Mouse (Mus musculus) heart, postnatal 0 days (tissue): Measurements from ENCODE around the gene Lingo1. TPM values are rescaled to one million over a fixed set of nuclear protein-coding genes. Genes with fewer than 3 reads are reported as not detected.

Experiments used
- ATAC-seq: fragments of 200-750 bp; cut with Nextera tagmentation; 2 replicates; pipeline ENCODE4 v1.8.0; 2017; ENCODE audit warnings: low read depth, moderate number of reproducible peaks, moderate library complexity; ENCODE audit not compliant: insufficient read depth
- DNase-seq: peaks from one replicate; pipeline ENCODE4 v3.0.0-alpha.2; 2016; ENCODE audit warnings: low spot score
- H3K27ac ChIP-seq: fragments of 300-500 bp; sonication (generic); 2 replicates; pipeline ENCODE4 v1.5.1; 2014; ENCODE audit warnings: low read depth, mild to moderate bottlenecking
- H3K27me3 ChIP-seq: fragments of 300-500 bp; sonication (generic); 2 replicates; pipeline ENCODE4 v1.6.1; 2014; ENCODE audit warnings: low read length, mixed read lengths; ENCODE audit not compliant: control insufficient read depth, insufficient read depth
- H3K36me3 ChIP-seq: fragments of 300-500 bp; sonication (generic); replicated peaks from 2 replicates; pipeline ENCODE4 v1.6.1; 2014; ENCODE audit warnings: low read length, mixed read lengths; ENCODE audit not compliant: control insufficient read depth, insufficient read depth
- H3K4me1 ChIP-seq: fragments of 300-500 bp; sonication (generic); 2 replicates; pipeline ENCODE4 v1.6.1; 2014; ENCODE audit warnings: antibody characterized with exemption; ENCODE audit not compliant: control insufficient read depth, insufficient read depth
- H3K4me2 ChIP-seq: fragments of 300-500 bp; sonication (generic); 2 replicates; pipeline ENCODE4 v1.6.1; 2014; ENCODE audit warnings: low read depth, mild to moderate bottlenecking, low read length, moderate library complexity
- H3K4me3 ChIP-seq: fragments of 300-500 bp; sonication (generic); 2 replicates; pipeline ENCODE4 v1.5.1; 2014; ENCODE audit warnings: low read depth, low read length
- H3K9ac ChIP-seq: fragments of 300-500 bp; sonication (generic); replicated peaks from 2 replicates; pipeline ENCODE4 v1.6.1; 2014; ENCODE audit warnings: low read depth, low read length, mixed read lengths
- H3K9me3 ChIP-seq: fragments of 300-500 bp; sonication (generic); replicated peaks from 2 replicates; pipeline ENCODE4 v1.6.1; 2016; ENCODE audit warnings: low read length; ENCODE audit not compliant: control insufficient read depth
- CTCF ChIP-seq: IDR thresholded peaks from 2 replicates; pipeline ENCODE4 v1.5.1; 2016; ENCODE audit warnings: antibody characterized with exemption, control low read depth, low read depth
- EP300 ChIP-seq: IDR thresholded peaks from 2 replicates; pipeline ENCODE4 v1.6.1; 2016; ENCODE audit warnings: antibody characterized with exemption, low read depth
- WGBS: fragments of 180-500 bp; shearing (Covaris S2); extraction: QIAGEN DNeasy Blood & Tissue Kit; methylation state at CpG from one replicate; pipeline ENCODE4 v1.1.7; 2014; 5-methylcytosine and 5-hydroxymethylcytosine counted together
- polyA plus RNA-seq: library from polyadenylated mRNA; unstranded; fragments of >200 nt; fragmentation: Nextera tagmentation; extraction: Ambion mirVana; gene quantifications from 2 replicates; pipeline ENCODE4 v1.2.1, GENCODE M21; 2015
- total RNA-seq: library from RNA; depleted of rRNA; stranded (reverse); fragments of >200 nt; gene quantifications from 2 replicates; pipeline ENCODE4 v1.2.3, GENCODE M21; 2014; ENCODE audit warnings: low replicate concordance

The Lingo1 gene
- total and polyA plus RNA-seq, 2 experiments from 2014 or later: 0.66 to 2.4 TPM

GRCm38 (mm10) chr9:56840721-56841120, 44.5 kb upstream of the Lingo1 start:
- TF ChIP-seq EP300 (no peak), CTCF (no peak)

GRCm38 (mm10) chr9:56835152-56835551, 38.9 kb upstream of the Lingo1 start:
- no peaks in the 10 kb centered on the region for H3K36me3 ChIP-seq
- no peaks in the 10 kb centered on the region for H3K27me3 ChIP-seq
- peak; percentile 40 for ATAC-seq
- H3K9ac ChIP-seq: no peak overlapping the region
- WGBS: 24% methylated on average over 5 of the region's 5 CpGs
- peak overlapping the region; percentile 33; the same call in 1 of the 2 replicates for H3K27ac ChIP-seq
- no peak overlapping the region for H3K4me3 ChIP-seq
- no peaks in the 10 kb centered on the region for H3K9me3 ChIP-seq
- TF ChIP-seq EP300 (no peak), CTCF (no peak)
- peaks cover 33% of the 10 kb centered on the region for H3K4me1 ChIP-seq
- no peak overlapping the region for H3K4me2 ChIP-seq
- DNase-seq: peak; percentile 47

More at GRCm38 (mm10) chr9:56840721-56841120, 44.5 kb upstream of the Lingo1 start:
- WGBS: 81% methylated on average over 5 of the region's 5 CpGs
- no peak overlapping the region for H3K27ac ChIP-seq
- no peak overlapping the region for H3K4me3 ChIP-seq
- ATAC-seq: no peak
- H3K4me1 ChIP-seq: peaks cover 7% of the 10 kb centered on the region
- no peaks in the 10 kb centered on the region for H3K9me3 ChIP-seq
- no peak overlapping the region for H3K9ac ChIP-seq
- H3K36me3 ChIP-seq: no peaks in the 10 kb centered on the region
- no peak for DNase-seq
- no peak overlapping the region for H3K4me2 ChIP-seq
- H3K27me3 ChIP-seq: peaks cover 6% of the 10 kb centered on the region; the same call in 1 of the 2 replicates

GRCm38 (mm10) chr9:56832900-56833299, 36.6 kb upstream of the Lingo1 start:
- no peaks in the 10 kb centered on the region for H3K9me3 ChIP-seq
- TF ChIP-seq CTCF: no peak
- no peak for TF ChIP-seq EP300
- ATAC-seq: 0 out of 2 replicates have a peak, but pooled peaks have one; percentile 27
- 6% methylated on average over 6 of the region's 6 CpGs for WGBS
- H3K4me1 ChIP-seq: peaks cover 30% of the 10 kb centered on the region
- no peak overlapping the region for H3K27ac ChIP-seq
- H3K9ac ChIP-seq: no peak overlapping the region
- no peak overlapping the region for H3K4me2 ChIP-seq
- no peak for DNase-seq
- H3K27me3 ChIP-seq: peaks cover 10% of the 10 kb centered on the region
- no peaks in the 10 kb centered on the region for H3K36me3 ChIP-seq
- no peak overlapping the region for H3K4me3 ChIP-seq

- H3K4me3 ChIP-seq: no peak overlapping the region
- WGBS: 83% methylated on average over 3 of the region's 3 CpGs
Observed at GRCm38 (mm10) chr9:56831904-56832303, 35.6 kb upstream of the Lingo1 start.

GRCm38 (mm10) chr9:56830162-56830561, 33.9 kb upstream of the Lingo1 start:
- Histone ChIP-seq H3K4me3 (no peak overlapping the region), H3K4me2 (no peak overlapping the region), H3K27me3 (peaks cover 20% of the 10 kb centered on the region), H3K27ac (no peak overlapping the region), H3K9me3 (no peaks in the 10 kb centered on the region), H3K4me1 (peaks cover 23% of the 10 kb centered on the region), H3K36me3 (no peaks in the 10 kb centered on the region), H3K9ac (no peak overlapping the region)
- DNase-seq (no peak), ATAC-seq (no peak)
- WGBS: 45% methylated on average over 4 of the region's 4 CpGs
- TF ChIP-seq EP300 (no peak), CTCF (no peak)

More at GRCm38 (mm10) chr9:56831904-56832303, 35.6 kb upstream of the Lingo1 start:
- H3K4me1 ChIP-seq: peaks cover 30% of the 10 kb centered on the region
- H3K9me3 ChIP-seq: no peaks in the 10 kb centered on the region
- no peak overlapping the region for H3K27ac ChIP-seq
- ATAC-seq: no peak
- DNase-seq: no peak
- TF ChIP-seq EP300: no peak
- no peak for TF ChIP-seq CTCF
- H3K4me2 ChIP-seq: no peak overlapping the region
- no peak overlapping the region for H3K9ac ChIP-seq
- no peaks in the 10 kb centered on the region for H3K36me3 ChIP-seq
- peaks cover 11% of the 10 kb centered on the region for H3K27me3 ChIP-seq

- TF ChIP-seq CTCF (no peak), EP300 (no peak)
- Histone ChIP-seq H3K4me3 (no peak overlapping the region), H3K4me1 (peaks cover 16% of the 10 kb centered on the region; the same call in 1 of the 2 replicates), H3K36me3 (no peaks in the 10 kb centered on the region), H3K9ac (no peak overlapping the region), H3K9me3 (no peaks in the 10 kb centered on the region), H3K27ac (no peak overlapping the region), H3K4me2 (no peak overlapping the region), H3K27me3 (peaks cover 20% of the 10 kb centered on the region)
- ATAC-seq (no peak), DNase-seq (no peak)
- WGBS: 80% methylated on average over 6 of the region's 6 CpGs
Observed at GRCm38 (mm10) chr9:56828841-56829240, 32.6 kb upstream of the Lingo1 start.
